Mouse (Mus musculus): ENCODE results near the gene Nmnat3. TPM values are rescaled to one million over a fixed set of nuclear protein-coding genes. Genes with fewer than 3 reads are reported as not detected.

Gene Nmnat3
- polyA plus RNA-seq, 1 experiment from 2014 or later: 4.5 TPM

- Histone ChIP-seq H3K36me3 (no peaks in the 10 kb centered on the region), H3K27me3 (0 out of 2 replicates have a peak, but pooled peaks cover 2% of the 10 kb centered on the region), H3K4me3 (no peak overlapping the region), H3K9ac (no peak overlapping the region), H3K4me2 (replicated peaks) (no peak overlapping the region), H3K27ac (no peak overlapping the region), H3K9me3 (no peaks in the 10 kb centered on the region), H3K4me1 (peaks cover 17% of the 10 kb centered on the region)
- ATAC-seq (ENCODE audit: low FRiP score, low read depth): no peak
- 56% methylated on average over 11 of the region's 11 CpGs for WGBS
These were observed 87.7 kb downstream of the Nmnat3 start for GRCm38 (mm10) chr9:98374897-98375296.

DNA sequence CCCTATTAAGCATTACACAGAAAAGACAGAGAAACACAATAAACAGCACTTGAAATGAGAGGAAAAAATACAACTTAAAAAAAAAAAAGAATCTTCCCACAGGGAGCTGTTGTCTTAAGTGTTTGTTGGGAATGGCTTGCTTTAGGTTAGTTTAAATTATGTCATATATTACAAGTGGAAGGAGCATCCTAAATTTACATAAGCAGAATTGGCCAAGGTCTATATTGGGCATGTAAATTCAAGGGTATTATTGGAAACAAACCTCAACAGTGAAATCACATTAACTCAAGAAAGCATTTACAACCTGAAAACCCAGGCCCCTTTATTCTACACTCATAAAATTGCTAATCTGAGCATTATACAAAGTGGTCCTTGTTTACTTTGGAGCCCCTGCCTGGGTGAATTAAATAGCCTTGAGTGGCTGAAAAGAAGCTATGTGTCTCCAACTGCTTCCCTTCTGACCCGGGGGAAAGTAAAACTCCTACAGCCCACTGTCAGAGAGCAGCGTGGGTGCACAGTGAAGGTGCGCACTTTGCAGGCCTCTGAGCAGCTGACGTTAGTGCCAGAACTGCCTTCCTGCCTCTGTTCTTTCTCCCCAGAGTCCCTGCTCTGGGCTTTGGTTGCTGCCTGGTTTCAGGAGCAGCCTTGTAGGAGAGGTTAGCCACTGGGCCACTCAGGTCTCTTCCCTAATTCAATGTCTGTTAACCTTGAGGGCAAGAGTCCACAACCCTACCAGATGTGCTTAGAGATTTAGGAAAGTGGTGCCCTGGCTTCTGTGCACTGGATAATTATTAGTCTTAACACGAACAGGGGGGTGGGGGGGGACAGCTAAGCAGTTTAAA lies 88.3 kb downstream of the Nmnat3 start:
- 0 out of 2 replicates have a peak, but pooled peaks cover 2% of the 10 kb centered on the region for H3K27me3 ChIP-seq
- WGBS: 19% methylated on average over 5 of the region's 5 CpGs
- peak overlapping the region; percentile 15; the same call in 1 of the 2 replicates for H3K4me2 ChIP-seq (replicated peaks)
- no peaks in the 10 kb centered on the region for H3K36me3 ChIP-seq
- ATAC-seq (ENCODE audit: low FRiP score, low read depth): no peak
- H3K27ac ChIP-seq: no peak overlapping the region; the same call in 1 of the 2 replicates
- no peak overlapping the region for H3K4me3 ChIP-seq
- no peak overlapping the region for H3K9ac ChIP-seq
- peaks cover 21% of the 10 kb centered on the region for H3K4me1 ChIP-seq
- no peaks in the 10 kb centered on the region for H3K9me3 ChIP-seq

DNA sequence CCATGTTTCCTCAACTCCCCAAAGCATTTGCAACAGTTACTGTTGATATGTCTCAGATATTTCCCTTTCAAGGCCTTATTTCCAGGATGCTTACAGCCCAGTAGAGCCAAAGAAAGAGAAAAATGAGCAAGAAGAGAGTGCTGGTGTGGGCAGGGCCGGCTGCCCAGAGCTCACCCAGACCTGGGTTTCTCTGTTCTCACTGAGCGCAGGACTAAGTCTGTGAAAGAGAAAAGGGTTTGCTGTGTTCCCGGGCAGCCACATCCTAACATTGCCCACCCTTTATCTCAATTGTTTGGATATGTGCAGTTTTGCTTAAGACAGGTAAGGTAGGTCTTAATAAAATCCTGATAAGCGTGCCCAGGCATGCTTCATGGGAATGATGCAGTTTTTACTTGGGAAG lies 92.5 kb downstream of the Nmnat3 start:
- Histone ChIP-seq H3K36me3 (no peaks in the 10 kb centered on the region), H3K4me2 (replicated peaks) (no peak overlapping the region), H3K9ac (0 out of 2 replicates have a peak overlapping the region, but pooled peaks have one; percentile 32), H3K27me3 (no peaks in the 10 kb centered on the region), H3K27ac (no peak overlapping the region), H3K9me3 (no peaks in the 10 kb centered on the region), H3K4me3 (no peak overlapping the region), H3K4me1 (peaks cover 21% of the 10 kb centered on the region)
- WGBS: 67% methylated on average over 4 of the region's 4 CpGs
- no peak for ATAC-seq (ENCODE audit: low FRiP score, low read depth)

GRCm38 (mm10) chr9:98380593-98380992 lies 93.4 kb downstream of the Nmnat3 start:
- Histone ChIP-seq H3K9ac (no peak overlapping the region), H3K4me1 (peaks cover 16% of the 10 kb centered on the region), H3K4me3 (no peak overlapping the region), H3K9me3 (no peaks in the 10 kb centered on the region), H3K27ac (no peak overlapping the region), H3K27me3 (no peaks in the 10 kb centered on the region), H3K4me2 (replicated peaks) (no peak overlapping the region), H3K36me3 (no peaks in the 10 kb centered on the region)
- no peak for ATAC-seq (ENCODE audit: low FRiP score, low read depth)
- 88% methylated on average over 9 of the region's 9 CpGs for WGBS

GRCm38 (mm10) chr9:98387741-98388632 lies 100.8 kb downstream of the Nmnat3 start:
- Histone ChIP-seq H3K9me3 (no peaks in the 10 kb centered on the region), H3K4me1 (peaks cover 22% of the 10 kb centered on the region), H3K4me2 (replicated peaks) (no peak overlapping the region), H3K4me3 (no peak overlapping the region), H3K27ac (no peak overlapping the region), H3K9ac (no peak overlapping the region), H3K27me3 (peaks cover 4% of the 10 kb centered on the region; the same call in 1 of the 2 replicates), H3K36me3 (no peaks in the 10 kb centered on the region)
- ATAC-seq (ENCODE audit: low FRiP score, low read depth): peak; percentile 83
- WGBS: 38% methylated on average over 10 of the region's 10 CpGs

DNA sequence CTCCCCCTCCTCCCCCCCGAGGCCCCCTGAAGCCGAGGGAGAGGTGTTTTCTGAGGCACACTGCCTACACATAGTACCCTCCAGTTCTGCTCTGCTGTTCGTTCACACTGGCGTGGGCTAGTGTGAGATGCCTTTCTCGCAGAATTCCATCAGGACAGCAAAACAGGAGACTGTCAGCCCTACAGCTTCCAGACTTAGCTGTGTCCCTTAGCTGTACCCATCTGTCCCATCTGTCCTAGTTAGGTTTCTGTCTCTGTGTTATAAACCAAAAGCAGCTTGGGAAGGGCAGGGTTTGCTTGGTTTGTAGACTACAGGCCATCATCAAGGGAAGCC lies 101.4 kb downstream of the Nmnat3 start:
- WGBS: 67% methylated on average over 5 of the region's 5 CpGs
- Histone ChIP-seq H3K27me3 (peaks cover 4% of the 10 kb centered on the region; the same call in 1 of the 2 replicates), H3K9ac (no peak overlapping the region), H3K36me3 (no peaks in the 10 kb centered on the region), H3K4me1 (peaks cover 22% of the 10 kb centered on the region), H3K27ac (no peak overlapping the region), H3K4me3 (no peak overlapping the region), H3K4me2 (replicated peaks) (no peak overlapping the region), H3K9me3 (no peaks in the 10 kb centered on the region)
- no peak for ATAC-seq (ENCODE audit: low FRiP score, low read depth)

- ATAC-seq (ENCODE audit: low FRiP score, low read depth): no peak
- no peak overlapping the region for H3K4me3 ChIP-seq
- peaks cover 4% of the 10 kb centered on the region; the same call in 1 of the 2 replicates for H3K27me3 ChIP-seq
- H3K9ac ChIP-seq: no peak overlapping the region
- 43% methylated on average over 4 of the region's 4 CpGs for WGBS
- no peak overlapping the region for H3K27ac ChIP-seq
- no peaks in the 10 kb centered on the region for H3K9me3 ChIP-seq
- H3K4me1 ChIP-seq: peaks cover 4% of the 10 kb centered on the region; the same call in 1 of the 2 replicates
- H3K4me2 ChIP-seq (replicated peaks): no peak overlapping the region
- no peaks in the 10 kb centered on the region for H3K36me3 ChIP-seq
These were observed 106.3 kb downstream of the Nmnat3 start for GRCm38 (mm10) chr9:98393496-98393895.

DNA sequence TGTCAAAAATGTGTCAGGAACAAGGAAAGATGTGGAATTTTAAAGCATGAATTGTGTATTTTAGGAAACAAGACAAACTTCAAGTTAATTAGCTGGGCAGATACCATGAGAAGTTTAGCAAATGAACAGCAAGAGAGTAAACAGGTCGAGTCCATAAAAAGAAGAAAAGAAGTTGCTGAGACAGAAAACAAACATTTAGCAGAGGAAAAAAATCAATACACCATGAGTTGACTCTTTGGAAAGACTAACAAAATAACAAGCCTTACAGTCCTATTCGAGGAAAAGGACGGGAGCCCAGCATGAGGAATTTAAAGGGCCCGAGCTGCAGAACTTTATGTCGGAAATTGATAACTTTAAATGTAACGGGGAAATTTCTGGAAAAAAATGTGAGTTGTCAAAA lies 110.0 kb downstream of the Nmnat3 start:
- H3K9ac ChIP-seq: no peak overlapping the region
- 86% methylated on average over 6 of the region's 6 CpGs for WGBS
- no peak for ATAC-seq (ENCODE audit: low FRiP score, low read depth)

GRCm38 (mm10) chr9:98397866-98398265 lies 110.6 kb downstream of the Nmnat3 start:
- 83% methylated on average over 3 of the region's 3 CpGs for WGBS

More for the DNA sequence above, 110.0 kb downstream of the Nmnat3 start:
- Histone ChIP-seq H3K27ac (no peak overlapping the region), H3K36me3 (no peaks in the 10 kb centered on the region), H3K4me2 (replicated peaks) (no peak overlapping the region), H3K4me1 (no peaks in the 10 kb centered on the region), H3K9me3 (no peaks in the 10 kb centered on the region), H3K27me3 (no peaks in the 10 kb centered on the region), H3K4me3 (no peak overlapping the region)

DNA sequence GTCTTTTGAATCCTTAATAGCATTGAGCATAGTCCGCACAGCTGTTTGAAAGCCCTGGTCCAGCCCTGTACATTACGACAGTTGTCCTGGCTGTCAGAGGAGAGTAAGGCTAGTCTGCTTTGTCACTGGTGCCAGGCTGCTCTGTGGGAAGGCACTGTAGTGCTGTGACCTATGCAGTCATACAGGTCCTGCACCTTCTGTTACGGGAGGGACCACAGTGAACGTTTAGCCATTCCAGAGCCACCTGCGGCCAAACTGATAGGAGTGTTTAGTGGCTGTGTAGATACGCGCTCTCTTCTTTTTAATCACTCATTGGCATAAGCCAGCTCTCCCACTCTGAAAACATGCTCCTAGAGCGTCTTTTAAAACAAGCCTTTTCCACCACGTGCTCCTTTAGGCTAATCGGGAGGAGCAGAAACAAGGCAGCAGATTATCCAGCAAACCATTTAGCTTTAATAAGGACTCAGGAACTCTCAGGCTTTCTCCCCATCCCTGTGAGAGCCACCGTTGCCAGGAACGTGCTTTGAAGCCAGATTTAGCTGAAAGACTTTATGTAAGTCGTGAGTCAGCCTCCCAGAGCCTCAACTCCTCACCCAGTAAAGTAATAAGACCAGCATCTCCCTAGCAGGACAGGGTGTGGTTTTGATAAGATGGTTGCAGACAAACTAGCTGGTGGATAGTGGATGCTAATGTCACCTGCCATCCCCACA lies 113.1 kb downstream of the Nmnat3 start:
- Histone ChIP-seq H3K4me2 (replicated peaks) (no peak overlapping the region), H3K4me1 (no peaks in the 10 kb centered on the region), H3K9me3 (no peaks in the 10 kb centered on the region), H3K4me3 (no peak overlapping the region), H3K27me3 (no peaks in the 10 kb centered on the region), H3K36me3 (no peaks in the 10 kb centered on the region), H3K27ac (no peak overlapping the region), H3K9ac (no peak overlapping the region)
- WGBS: 74% methylated on average over 13 of the region's 13 CpGs
- no peak for ATAC-seq (ENCODE audit: low FRiP score, low read depth)

More at GRCm38 (mm10) chr9:98397866-98398265, 110.6 kb downstream of the Nmnat3 start:
- Histone ChIP-seq H3K4me1 (no peaks in the 10 kb centered on the region), H3K4me3 (no peak overlapping the region), H3K36me3 (no peaks in the 10 kb centered on the region), H3K4me2 (replicated peaks) (no peak overlapping the region), H3K27ac (no peak overlapping the region), H3K9me3 (no peaks in the 10 kb centered on the region), H3K9ac (no peak overlapping the region), H3K27me3 (no peaks in the 10 kb centered on the region)
- no peak for ATAC-seq (ENCODE audit: low FRiP score, low read depth)

GRCm38 (mm10) chr9:98401611-98402010 lies 114.4 kb downstream of the Nmnat3 start:
- H3K4me3 ChIP-seq: no peak overlapping the region
- no peak overlapping the region for H3K9ac ChIP-seq
- no peaks in the 10 kb centered on the region for H3K36me3 ChIP-seq
- no peak overlapping the region for H3K4me2 ChIP-seq (replicated peaks)
- no peak overlapping the region for H3K27ac ChIP-seq
- no peaks in the 10 kb centered on the region for H3K4me1 ChIP-seq
- no peaks in the 10 kb centered on the region for H3K27me3 ChIP-seq
- no peaks in the 10 kb centered on the region for H3K9me3 ChIP-seq
- WGBS: 73% methylated on average over 5 of the region's 5 CpGs
- no peak for ATAC-seq (ENCODE audit: low FRiP score, low read depth)
